Mouse (Mus musculus) brain, embryonic 14.5 days (tissue): ENCODE measurements at regions not wholly inside any gene's neighbourhood (a gene's known extent, or its start where the extent isn't known, plus 50 kb on each side); places are given as distances from the start of the nearest gene placed in this dataset.
A peak's percentile ranks its signal among the peaks of the same experiment; 100 is the strongest.
"Not testable (repeated sequence)": the region's sequence is repeated elsewhere in the genome, so short reads cannot be mapped to it uniquely, and the experiment has no call there.

Source experiments
- DNase-seq: peaks from one replicate; pipeline ENCODE4 v3.0.0-alpha.2; 2011; ENCODE audit warnings: low read depth
- CTCF ChIP-seq: fragments of 200-500 bp; IDR thresholded peaks from 2 replicates; pipeline ENCODE4 v1.5.1; 2012; ENCODE audit warnings: inconsistent platforms, mild to moderate bottlenecking, moderate library complexity, borderline replicate concordance; ENCODE audit not compliant: insufficient read depth, insufficient read length; ENCODE audit errors: extremely low read depth

- not testable (repeated sequence) for DNase-seq
Measured at GRCm38 (mm10) chr14:53255962-53256361, 760.4 kb upstream of the Olfr1507 start.

GRCm38 (mm10) chr14:53253470-53253869 lies 757.9 kb upstream of the Olfr1507 start:
- not testable (repeated sequence) for DNase-seq

GRCm38 (mm10) chr14:53231142-53231541 lies 735.6 kb upstream of the Olfr1507 start:
- not testable (repeated sequence) for DNase-seq

- DNase-seq: not testable (repeated sequence)
Measured at GRCm38 (mm10) chr14:53224789-53225188, 729.2 kb upstream of the Olfr1507 start.

- not testable (repeated sequence) for DNase-seq
Measured at GRCm38 (mm10) chr14:53210554-53210953, 715.0 kb upstream of the Olfr1507 start.

GRCm38 (mm10) chr14:53209258-53209657 lies 713.7 kb upstream of the Olfr1507 start:
- DNase-seq: not testable (repeated sequence)

DNA sequence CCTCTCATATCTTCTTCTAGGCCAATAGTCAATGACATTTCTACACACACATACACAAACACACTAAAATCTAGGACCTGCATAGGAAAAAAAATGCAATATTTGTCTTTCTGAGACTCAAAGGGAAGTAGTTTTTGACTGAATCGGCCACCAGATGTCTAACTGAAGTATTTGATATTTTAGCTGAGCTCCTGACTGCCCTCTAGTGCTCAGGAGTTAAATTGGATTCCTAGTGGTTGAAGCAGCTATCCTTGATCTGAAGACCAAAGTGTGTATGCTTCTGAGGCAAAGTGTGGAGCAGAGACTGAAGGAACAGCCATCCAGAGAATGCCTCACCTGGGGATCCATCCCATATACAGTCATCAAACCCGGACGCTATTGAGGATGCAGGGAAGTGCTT lies 695.4 kb upstream of the Olfr1507 start:
- not testable (repeated sequence) for DNase-seq

DNA sequence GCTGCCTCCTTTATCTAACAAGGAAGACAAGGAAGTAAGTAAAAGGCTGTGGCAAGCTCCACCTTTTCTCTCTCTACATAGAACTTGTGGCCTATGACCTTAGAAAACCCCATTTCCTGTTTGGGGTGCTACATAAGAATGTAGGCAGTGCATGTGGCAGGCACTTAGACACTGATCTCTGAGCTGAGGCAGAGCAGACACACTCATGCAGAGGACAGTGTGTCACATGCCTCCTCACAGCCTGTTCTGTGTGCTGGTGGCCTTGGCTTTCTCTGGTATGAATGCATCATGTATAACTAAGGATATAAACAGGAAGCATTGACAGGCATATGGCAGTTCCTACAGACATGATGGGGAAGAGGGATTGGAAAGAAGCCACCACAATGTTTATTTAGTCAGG lies 678.5 kb upstream of the Olfr1507 start:
- DNase-seq: not testable (repeated sequence)

DNA sequence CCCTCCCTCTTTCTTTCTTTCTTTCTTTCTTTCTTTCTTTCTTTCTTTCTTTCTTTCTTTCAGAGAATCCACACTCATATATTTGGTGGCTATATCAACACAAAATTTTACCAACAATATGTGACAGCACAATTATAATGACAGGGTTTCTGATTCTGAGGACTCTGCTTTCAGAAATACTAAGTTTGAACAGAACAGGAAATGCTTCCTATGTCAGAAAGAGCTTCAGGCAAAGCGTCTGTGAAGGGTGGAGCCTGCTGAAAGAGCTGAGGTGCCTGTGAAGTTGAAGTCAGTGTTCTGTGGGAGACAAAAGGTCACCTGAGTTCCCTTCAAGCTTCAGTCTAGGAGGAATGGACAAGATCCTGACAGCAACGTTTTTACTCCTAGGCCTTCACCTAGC lies 670.8 kb upstream of the Olfr1507 start:
- DNase-seq: not testable (repeated sequence)

DNA sequence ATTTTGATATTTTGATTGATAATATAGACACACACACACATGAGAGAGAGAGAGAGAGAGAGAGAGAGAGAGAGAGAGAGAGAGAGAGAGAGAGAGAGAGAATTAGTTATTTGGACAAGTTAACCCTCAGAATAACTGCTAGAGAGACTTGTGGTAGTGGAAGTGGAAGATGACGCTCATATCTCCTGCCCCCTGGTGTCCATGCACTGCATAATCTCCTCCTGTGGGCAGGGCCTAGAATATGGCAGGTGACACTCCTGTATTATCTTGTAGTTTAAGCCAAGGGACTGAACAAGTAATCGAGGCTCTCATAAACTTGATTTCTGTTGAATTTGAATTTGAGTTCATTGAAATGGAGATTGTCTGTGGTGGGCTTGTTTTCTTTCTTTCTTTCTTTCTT lies 663.5 kb upstream of the Olfr1507 start:
- not testable (repeated sequence) for DNase-seq

GRCm38 (mm10) chr14:53134783-53135182 lies 639.2 kb upstream of the Olfr1507 start:
- DNase-seq: peak; percentile 1

GRCm38 (mm10) chr14:53132390-53132789 lies 636.8 kb upstream of the Olfr1507 start:
- TF ChIP-seq CTCF: peak; percentile 73
- DNase-seq: peak; percentile 41

DNA sequence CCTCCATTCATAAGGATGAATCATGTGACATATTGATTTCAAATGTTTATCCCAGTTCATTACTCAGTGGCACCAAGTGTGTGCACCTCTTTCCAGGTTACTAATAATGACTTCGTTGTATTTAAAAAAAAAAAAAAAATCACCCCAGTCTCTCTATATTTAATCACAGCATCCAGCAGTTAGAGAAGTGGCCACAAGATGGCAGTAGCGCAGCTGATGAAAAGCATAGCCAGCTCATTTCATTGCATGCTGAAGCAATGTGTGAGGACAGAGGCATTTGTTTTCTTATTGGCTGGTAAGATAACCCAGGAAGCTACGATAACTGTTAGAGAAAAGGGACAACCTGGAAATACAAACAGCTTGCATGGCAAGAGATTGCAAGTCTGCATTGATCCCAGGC lies 626.2 kb upstream of the Olfr1507 start:
- DNase-seq: peak; percentile 0

DNA sequence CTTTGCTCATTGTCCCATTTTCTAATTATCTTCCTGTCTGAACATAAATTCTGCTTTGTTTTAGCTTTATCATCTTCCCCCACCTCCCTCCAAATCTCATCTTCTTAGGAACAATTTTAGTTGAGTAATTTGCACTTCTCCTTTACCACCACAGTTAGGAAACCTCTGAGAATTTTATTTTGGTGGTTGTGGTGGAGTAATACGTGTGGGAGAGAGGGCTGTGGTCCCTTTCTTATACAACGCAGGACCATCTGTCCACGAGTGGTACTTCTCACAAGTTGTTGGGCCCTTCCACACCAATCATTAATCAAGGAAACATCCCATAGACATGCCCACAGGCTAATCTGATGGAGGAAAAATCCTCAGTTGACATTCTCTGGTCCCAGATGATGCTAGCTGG lies 614.2 kb upstream of the Olfr1507 start:
- DNase-seq: not testable (repeated sequence)

DNA sequence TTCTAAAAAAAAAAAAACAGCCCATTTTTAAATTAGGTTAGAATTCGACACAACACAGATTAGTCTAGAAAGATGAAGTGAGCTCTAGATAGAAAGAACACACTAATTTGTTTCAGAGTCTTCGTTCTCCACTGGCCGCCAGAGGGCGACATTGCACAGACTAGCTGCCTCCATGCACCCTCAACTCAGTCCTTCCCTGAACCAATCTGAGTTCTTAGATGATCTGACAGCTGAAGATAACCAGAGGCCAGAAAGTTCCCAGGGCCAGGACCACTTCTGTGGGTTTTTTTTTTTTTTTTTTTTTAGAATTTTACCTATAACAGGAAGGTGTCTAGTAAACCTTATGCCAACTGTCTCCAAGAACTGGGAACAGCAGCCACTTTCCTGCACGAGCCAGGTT lies 605.8 kb upstream of the Olfr1507 start:
- DNase-seq: peak; percentile 26

DNA sequence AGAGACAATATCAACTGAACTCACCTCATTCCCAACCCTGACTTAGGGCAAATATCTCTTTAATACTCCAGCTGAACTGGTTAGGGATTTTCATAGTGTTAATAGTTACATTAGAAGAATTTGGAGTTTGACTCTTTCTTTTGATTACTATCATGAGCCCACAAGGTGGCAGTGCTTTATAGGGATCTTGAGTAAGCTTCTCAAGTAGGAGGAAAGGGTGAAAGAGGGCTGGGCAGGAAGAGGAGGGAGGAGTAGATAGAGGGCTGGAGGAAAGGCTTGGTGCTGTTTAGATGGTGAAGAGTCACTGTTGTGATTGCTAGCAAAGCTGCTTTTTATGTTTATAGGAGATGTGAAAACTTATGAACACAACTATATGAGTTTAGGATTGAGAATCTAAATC lies 595.4 kb upstream of the Olfr1507 start:
- not testable (repeated sequence) for DNase-seq

- not testable (repeated sequence) for DNase-seq
Measured at GRCm38 (mm10) chr14:53081853-53082252, 586.3 kb upstream of the Olfr1507 start.

DNA sequence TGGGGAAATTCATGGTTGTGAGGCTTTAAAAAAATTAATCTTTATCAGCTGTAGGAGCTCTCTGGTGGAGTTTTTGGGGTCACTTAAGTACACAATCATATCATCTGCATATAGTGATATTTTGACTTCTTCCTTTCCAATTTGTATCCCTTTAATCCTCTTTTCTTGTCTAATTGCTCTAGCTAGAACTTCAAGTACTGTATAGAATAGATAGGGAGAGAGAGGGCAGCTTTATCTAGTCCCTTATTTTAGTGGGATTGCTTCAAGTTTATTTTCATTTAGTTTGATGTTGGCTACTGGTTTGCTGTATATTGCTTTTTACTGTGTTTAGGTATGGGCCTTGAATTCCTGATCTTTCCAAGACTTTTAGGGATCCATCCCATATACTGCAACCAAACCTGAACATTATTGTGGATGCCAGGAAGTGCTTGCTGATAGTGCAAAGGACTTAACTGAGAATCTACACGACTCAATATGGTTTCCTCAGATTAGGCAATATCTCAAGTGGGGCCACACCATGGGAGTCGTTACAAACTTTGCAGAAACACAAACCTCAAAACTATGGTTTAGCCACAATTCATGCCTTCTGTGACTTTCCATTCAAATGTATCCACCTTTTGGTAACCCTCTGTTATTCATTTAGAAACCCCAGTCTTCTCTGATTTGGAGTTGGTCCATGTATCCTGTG lies 585.6 kb upstream of the Olfr1507 start:
- DNase-seq: not testable (repeated sequence)

DNA sequence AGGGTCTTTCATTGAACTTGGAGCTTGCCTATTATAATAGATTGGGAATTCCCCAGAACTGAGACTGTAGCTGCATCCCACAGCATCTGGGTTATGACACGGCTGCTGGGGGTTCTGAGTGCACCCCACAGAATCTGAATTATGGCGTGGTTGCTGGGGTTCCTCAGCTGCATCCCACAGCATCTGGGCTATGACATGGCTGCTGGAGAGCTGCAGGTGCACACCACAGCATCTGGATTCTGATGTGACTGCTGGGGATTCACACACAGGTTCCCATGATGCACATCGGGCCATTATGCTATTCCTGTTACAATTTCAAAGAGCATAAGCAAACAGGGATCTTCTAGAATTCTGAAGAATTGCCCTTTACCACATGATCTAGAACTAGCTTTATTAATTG lies 585.0 kb upstream of the Olfr1507 start:
- DNase-seq: not testable (repeated sequence)

GRCm38 (mm10) chr14:53075937-53076336 lies 580.4 kb upstream of the Olfr1507 start:
- not testable (repeated sequence) for DNase-seq

- DNase-seq: not testable (repeated sequence)
Measured at GRCm38 (mm10) chr14:53073126-53073525, 577.6 kb upstream of the Olfr1507 start.

DNA sequence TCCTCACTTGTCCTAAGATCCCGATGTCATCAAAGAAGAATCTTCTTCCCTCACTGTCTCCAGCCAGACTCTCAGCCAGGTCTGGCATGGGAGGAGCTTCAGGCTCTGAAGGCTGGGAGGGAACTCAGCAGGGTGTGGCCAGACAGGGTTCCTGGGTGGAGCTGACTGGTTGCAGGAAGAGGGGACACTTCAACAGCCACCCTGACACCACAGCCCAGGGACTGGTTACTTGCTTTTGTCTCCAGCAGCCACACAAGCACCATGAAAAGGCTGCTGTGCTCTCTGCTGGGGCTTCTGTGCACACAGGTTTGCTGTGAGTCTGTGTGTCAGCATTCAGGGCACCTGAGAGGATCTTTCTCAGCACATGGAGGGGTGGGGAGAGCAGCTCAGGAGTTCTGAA lies 577.0 kb upstream of the Olfr1507 start:
- DNase-seq: not testable (repeated sequence)

- not testable (repeated sequence) for DNase-seq
Measured at GRCm38 (mm10) chr14:53054439-53054838, 558.9 kb upstream of the Olfr1507 start.
